Mouse (Mus musculus): Measurements from ENCODE around the gene Rbms2.
A peak's percentile ranks its signal among the peaks of the same experiment; 100 is the strongest.
"Not testable (repeated sequence)": the region's sequence is repeated elsewhere in the genome, so short reads cannot be mapped to it uniquely, and the experiment has no call there.

Rbms2 gene

DNA sequence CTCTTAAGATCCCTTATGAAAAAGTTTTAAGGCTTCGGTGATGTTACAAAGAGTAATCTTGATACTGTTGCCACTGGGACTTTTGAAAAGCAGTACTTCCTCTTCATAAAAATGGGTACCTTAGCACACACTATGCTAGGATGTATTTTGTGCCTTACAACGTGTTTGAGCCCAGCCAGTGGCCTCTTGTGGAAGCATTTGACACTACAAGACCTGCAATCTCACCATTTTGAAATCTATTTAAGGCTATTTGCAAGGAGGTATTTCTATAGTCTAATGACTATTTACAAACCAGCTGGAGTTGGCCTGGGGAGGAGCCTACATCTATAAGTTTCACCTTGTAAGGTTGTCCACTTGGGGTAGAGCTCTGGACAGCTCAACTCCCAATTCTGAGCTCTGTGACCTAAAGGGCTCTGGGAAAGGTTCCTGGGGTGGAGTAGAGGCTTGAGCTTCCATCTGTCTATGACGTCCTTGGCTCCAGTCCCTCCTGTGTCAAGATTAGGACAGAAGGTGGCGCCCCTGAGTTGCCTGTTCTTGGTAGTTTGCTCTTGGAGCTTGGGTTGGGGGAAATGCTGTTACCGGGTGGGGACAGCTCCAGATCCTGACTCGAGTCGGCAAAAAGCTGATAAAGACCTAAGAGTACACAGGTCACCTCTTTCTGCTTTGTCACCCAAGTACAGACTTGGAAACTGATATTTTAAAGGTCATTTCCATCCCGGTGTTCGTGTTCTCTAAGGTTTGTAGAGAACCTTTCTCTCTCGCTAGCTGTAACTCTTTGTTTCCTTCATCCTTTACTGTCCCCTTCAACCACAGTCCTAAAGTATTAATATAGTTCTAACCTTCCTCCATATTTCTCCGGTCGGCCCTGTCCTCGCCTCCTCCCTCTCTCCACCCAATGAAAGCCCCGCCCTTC is 89.2 kb downstream of the Rbms2 start:
- peak; percentile 96 for DNase-seq

DNA sequence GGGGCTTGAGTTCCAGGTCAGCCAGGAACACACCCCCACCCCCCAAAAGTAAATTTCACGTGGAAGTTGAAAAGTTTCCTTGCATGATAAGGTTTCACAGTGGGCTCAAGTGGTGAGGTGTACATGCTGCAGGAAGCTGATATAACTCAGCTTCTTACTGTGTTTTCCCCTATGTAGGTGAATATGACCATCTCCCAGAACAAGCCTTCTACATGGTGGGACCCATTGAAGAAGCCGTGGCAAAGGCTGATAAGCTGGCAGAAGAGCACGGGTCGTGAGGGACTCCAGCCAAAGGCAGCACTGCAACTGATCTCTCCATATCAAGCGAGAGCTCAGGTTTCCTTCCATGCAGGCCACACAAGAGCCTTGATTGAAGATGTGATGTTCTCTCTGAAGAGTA is 90.3 kb downstream of the Rbms2 start:
- peak; percentile 26 for DNase-seq

DNA sequence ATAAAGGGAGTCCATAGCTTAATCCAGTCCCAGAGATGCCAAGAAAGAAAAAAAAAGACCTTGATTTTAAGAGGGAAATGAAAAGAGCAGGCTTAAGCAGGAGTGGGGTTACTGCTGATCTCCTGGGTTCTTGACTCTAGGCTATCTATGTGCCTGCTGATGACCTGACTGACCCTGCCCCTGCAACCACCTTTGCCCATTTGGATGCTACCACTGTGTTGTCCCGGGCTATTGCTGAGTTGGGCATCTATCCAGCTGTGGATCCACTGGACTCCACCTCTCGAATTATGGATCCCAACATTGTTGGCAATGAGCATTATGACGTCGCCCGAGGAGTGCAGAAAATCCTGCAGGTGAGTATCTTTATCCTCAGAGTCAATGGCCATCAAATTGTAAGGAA is 91.9 kb downstream of the Rbms2 start:
- peak; percentile 37 for DNase-seq

DNA sequence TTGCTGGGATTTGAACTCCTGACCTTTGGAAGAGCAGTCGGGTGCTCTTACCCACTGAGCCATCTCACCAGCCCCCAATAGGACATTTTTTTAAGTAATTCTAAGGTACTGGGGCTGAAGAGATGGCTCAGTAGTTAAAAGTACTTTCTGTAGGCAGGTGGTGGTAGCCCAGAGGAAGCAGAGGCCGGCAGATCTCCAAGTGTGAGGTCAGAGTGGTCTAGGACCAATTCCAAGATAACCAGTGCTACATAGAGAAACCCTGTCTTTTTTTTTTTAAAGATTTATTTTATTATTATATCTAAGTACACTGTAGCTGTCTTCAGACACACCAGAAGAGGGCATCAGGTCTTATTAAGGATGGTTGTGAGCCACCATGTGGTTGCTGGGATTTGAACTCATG is 92.9 kb downstream of the Rbms2 start:
- not testable (repeated sequence) for DNase-seq

DNA sequence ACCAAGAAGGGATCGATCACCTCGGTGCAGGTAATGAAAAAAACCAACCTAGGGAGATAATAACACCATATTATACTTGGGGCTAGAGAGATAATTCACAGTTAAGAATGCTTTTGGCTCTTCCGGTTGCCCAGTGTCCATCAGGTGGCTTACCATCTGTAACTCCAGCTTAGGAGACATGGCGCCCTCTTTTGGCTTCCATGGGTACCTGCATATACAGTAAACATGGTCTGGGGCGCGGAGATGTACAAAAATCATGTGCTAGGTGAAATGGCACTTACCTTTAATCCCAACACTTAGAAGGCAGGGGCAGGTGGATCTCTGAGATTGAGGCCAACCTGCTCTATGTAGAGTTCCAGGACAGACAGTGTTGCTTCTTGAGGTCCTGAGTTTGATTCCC is 93.7 kb downstream of the Rbms2 start:
- DNase-seq: peak; percentile 51

DNA sequence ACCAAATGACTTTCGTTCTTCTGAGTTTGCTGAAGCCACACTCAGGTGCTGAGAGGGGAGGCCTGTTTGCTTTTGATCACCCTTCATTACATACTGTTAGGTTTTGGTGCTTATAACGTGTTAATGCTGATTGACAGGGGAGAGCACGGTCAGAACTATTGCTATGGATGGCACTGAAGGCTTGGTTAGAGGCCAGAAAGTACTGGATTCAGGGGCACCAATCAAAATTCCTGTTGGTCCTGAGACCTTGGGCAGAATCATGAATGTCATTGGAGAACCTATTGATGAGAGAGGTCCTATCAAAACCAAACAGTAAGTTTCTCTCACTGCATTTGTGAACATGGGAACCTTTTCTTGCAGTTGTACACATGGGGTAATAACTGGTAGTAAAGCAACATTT is 95.9 kb downstream of the Rbms2 start:
- DNase-seq: peak; percentile 46

DNA sequence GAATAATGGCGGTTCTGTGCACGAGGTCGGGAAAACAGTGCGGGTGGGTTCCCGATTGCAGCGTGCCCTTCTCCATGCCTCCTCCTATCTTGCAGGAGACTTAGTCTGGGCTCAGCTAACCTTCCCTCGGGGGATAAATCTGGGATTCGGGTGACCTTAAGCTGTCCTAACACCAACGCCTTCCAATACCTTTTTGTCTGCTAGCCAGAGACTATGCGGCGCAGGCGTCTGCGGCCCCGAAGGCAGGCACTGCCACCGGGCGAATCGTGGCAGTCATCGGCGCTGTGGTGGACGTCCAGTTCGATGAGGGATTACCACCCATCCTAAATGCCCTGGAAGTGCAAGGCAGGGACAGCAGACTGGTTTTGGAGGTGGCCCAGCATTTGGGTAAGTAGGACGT is 96.4 kb downstream of the Rbms2 start:
- DNase-seq: no peak

DNA sequence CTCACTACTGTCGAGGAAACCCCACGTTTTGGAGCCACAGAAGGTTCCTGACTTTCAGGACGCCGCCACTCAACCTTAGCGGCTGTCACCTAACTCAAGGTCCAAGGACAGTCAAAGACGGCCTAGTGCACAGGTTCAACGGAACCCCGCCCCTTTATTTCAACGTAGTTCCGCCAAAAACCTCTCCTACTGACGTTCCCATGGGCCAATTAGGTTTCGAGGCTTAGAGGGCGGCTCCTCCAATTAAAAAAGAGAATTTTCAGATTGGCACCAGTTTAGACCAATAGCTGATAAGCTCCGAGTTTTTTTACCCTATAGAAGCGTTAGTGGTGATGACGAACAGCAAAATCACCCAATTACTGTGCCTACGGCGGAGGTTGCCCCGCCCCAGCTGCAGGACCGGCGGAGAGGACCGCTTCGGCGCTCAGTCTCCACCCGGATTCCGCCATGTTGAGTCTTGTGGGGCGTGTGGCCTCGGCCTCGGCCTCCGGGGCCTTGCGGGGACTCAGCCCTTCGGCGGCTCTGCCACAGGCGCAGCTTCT is 97.1 kb downstream of the Rbms2 start, which contains the start of gene Atp5b:
TSS of gene Atp5b (plus strand) at position 394 of the 542 bp plus-strand sequence.
- peak; percentile 100 for DNase-seq

DNA sequence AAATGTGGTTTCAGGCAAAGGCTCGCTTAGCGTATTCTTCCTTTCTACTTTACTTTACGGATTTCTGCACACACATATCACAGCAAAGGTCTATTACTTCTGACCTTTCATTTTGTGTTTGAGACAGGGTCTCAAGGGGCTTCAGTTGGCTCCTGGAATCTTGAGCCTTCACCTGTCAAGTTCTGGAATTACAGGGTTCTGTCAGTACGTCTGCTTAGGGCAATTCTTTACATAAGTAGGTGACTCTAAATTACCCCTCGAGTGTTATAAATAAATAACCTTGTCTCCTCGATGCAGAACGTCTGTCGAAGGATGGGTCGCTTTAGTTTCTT is 97.7 kb downstream of the Rbms2 start:
- DNase-seq: no peak

DNA sequence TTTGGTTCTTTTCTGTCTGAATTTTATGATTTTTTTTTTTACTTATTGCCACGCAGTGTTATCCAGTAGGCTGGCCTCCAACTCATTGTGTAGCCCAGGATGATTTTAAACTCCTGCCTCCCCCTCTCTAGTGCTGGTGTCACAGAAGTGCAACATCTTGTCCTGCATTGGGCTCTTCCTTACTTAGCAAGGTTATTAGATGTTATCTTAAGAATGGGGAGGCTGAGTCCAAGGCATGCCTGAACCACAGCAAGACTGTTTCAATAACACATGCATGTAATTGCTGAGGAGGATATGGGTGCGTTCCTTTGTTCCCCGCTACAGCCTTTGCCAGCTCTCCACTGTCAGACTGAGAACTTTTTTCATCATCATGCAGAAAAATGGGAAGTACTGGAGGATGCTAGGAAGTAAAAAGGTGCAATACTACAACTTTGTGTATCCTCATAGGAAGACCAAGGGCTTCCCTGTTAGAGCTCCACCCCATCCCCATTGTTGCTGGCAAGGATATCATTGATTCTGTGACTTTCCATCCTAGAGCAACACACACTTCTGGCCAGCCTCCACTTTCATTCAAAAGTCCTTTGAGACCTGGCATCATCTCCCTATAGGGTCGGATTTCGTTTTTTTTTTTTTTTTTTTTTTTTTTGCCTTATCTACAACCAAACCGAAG is 98.2 kb downstream of the Rbms2 start:
- DNase-seq: no peak
